Mouse (Mus musculus): ENCODE data around the gene Tfpi.

Tfpi gene

GRCm38 (mm10) chr2:84474651-84475050 lies 1.9 kb downstream of the Tfpi start:
- in situ Hi-C loops (cut with MboI, MseI), result no loop called here

- in situ Hi-C loops (cut with MboI, MseI), result no loop called here
Measured at GRCm38 (mm10) chr2:84473941-84474530, 2.5 kb downstream of the Tfpi start.

- in situ Hi-C loops (cut with MboI, MseI), result no loop called here
Measured at GRCm38 (mm10) chr2:84467391-84467790, 9.2 kb downstream of the Tfpi start.

GRCm38 (mm10) chr2:84464956-84465355 lies 11.6 kb downstream of the Tfpi start:
- in situ Hi-C loops (cut with MboI, MseI), result no loop called here

- in situ Hi-C loops (cut with MboI, MseI), result no loop called here
Measured at GRCm38 (mm10) chr2:84462411-84462810, 14.2 kb downstream of the Tfpi start.

- in situ Hi-C loops (cut with MboI, MseI), result loop anchor here (5.0 kb wide), 1 partner anchor 203 kb away; no protein-coding TSS in a partner anchor
Measured at GRCm38 (mm10) chr2:84459651-84460177, 16.9 kb downstream of the Tfpi start.

- in situ Hi-C loops (cut with MboI, MseI), result loop anchor here (5.0 kb wide), 1 partner anchor 205 kb away; no protein-coding TSS in a partner anchor
Measured at GRCm38 (mm10) chr2:84457221-84457620, 19.4 kb downstream of the Tfpi start.

- in situ Hi-C loops (cut with MboI, MseI), result loop anchor here (5.0 kb wide), 1 partner anchor 207 kb away; no protein-coding TSS in a partner anchor
Measured at GRCm38 (mm10) chr2:84455236-84455799, 21.3 kb downstream of the Tfpi start.

- in situ Hi-C loops (cut with MboI, MseI), result loop anchor here (5.0 kb wide), 1 partner anchor 208 kb away; no protein-coding TSS in a partner anchor
Measured at GRCm38 (mm10) chr2:84454551-84455235, 21.9 kb downstream of the Tfpi start.

GRCm38 (mm10) chr2:84454051-84454450 lies 22.5 kb downstream of the Tfpi start:
- in situ Hi-C loops (cut with MboI, MseI), result no loop called here

GRCm38 (mm10) chr2:84445499-84445898 lies 31.1 kb downstream of the Tfpi start:
- in situ Hi-C loops (cut with MboI, MseI), result no loop called here

GRCm38 (mm10) chr2:84441940-84442339 lies 34.6 kb downstream of the Tfpi start:
- in situ Hi-C loops (cut with MboI, MseI), result no loop called here

- in situ Hi-C loops (cut with MboI, MseI), result loop anchor here (5.0 kb wide), 1 partner anchor 417 kb away; no protein-coding TSS in a partner anchor
Measured at GRCm38 (mm10) chr2:84429724-84430123, 46.9 kb downstream of the Tfpi start.

- in situ Hi-C loops (cut with MboI, MseI), result loop anchor here (5.0 kb wide), 1 partner anchor 417 kb away; no protein-coding TSS in a partner anchor
Measured at GRCm38 (mm10) chr2:84428836-84429235, 47.7 kb downstream of the Tfpi start.

- in situ Hi-C loops (cut with MboI, MseI), result loop anchor here (5.0 kb wide), 1 partner anchor 414 kb away; no protein-coding TSS in a partner anchor
Measured at GRCm38 (mm10) chr2:84426531-84426930, 50.0 kb downstream of the Tfpi start.

- in situ Hi-C loops (cut with MboI, MseI), result loop anchor here (5.0 kb wide), 1 partner anchor 413 kb away; no protein-coding TSS in a partner anchor
Measured at GRCm38 (mm10) chr2:84425138-84425537, 51.4 kb downstream of the Tfpi start, which contains the start of gene Calcrl. Gene Calcrl, minus strand, starts transcription at chr2:84425411.

GRCm38 (mm10) chr2:84416501-84416900 lies 60.1 kb downstream of the Tfpi start:
- in situ Hi-C loops (cut with MboI, MseI), result no loop called here

- in situ Hi-C loops (cut with MboI, MseI), result no loop called here
Measured at GRCm38 (mm10) chr2:84409796-84410592, 66.6 kb downstream of the Tfpi start.

GRCm38 (mm10) chr2:84404834-84405233 lies 71.7 kb downstream of the Tfpi start:
- in situ Hi-C loops (cut with MboI, MseI), result no loop called here

- in situ Hi-C loops (cut with MboI, MseI), result no loop called here
Measured at GRCm38 (mm10) chr2:84402713-84403112, 73.9 kb downstream of the Tfpi start.

GRCm38 (mm10) chr2:84396557-84396956 lies 80.0 kb downstream of the Tfpi start:
- in situ Hi-C loops (cut with MboI, MseI), result no loop called here
